Mouse (Mus musculus): ENCODE data around the gene Gtf3c2.

Gene Gtf3c2

GRCm38 (mm10) chr5:31198170-31198569 lies 18.2 kb upstream of the Gtf3c2 start:
- no peak for DNase-seq (ENCODE audit: low spot score in 2 of 2)

GRCm38 (mm10) chr5:31197072-31197471 lies 17.1 kb upstream of the Gtf3c2 start:
- DNase-seq (ENCODE audit: low spot score in 2 of 2) = no peak

- no peak for DNase-seq (ENCODE audit: low spot score in 2 of 2)
Observed at GRCm38 (mm10) chr5:31196207-31196606, 16.3 kb upstream of the Gtf3c2 start.

GRCm38 (mm10) chr5:31195671-31196070 lies 15.7 kb upstream of the Gtf3c2 start:
- DNase-seq (ENCODE audit: low spot score in 2 of 2) = no peak

- DNase-seq (ENCODE audit: low spot score in 2 of 2) = no peak
Observed at GRCm38 (mm10) chr5:31194486-31195485, 14.8 kb upstream of the Gtf3c2 start.

GRCm38 (mm10) chr5:31193631-31194281 lies 13.8 kb upstream of the Gtf3c2 start:
- DNase-seq (ENCODE audit: low spot score in 2 of 2) = no peak

GRCm38 (mm10) chr5:31192939-31193630 lies 13.1 kb upstream of the Gtf3c2 start, which contains the start of the genes Snx17 and Eif2b4:
TSS of gene Snx17 (plus strand) at chr5:31193227.
TSS of gene Eif2b4 (minus strand) at chr5:31193430.
- DNase-seq (ENCODE audit: low spot score in 2 of 2) = peak; percentile 98 to 99

GRCm38 (mm10) chr5:31192045-31192938 lies 12.3 kb upstream of the Gtf3c2 start:
- DNase-seq (ENCODE audit: low spot score in 2 of 2) = no peak

GRCm38 (mm10) chr5:31190201-31190600 lies 10.3 kb upstream of the Gtf3c2 start:
- no peak for DNase-seq (ENCODE audit: low spot score in 2 of 2)

- no peak for DNase-seq (ENCODE audit: low spot score in 2 of 2)
Observed at GRCm38 (mm10) chr5:31188223-31188840, 8.4 kb upstream of the Gtf3c2 start.

GRCm38 (mm10) chr5:31183678-31184077 lies 3.7 kb upstream of the Gtf3c2 start:
- no peak for DNase-seq (ENCODE audit: low spot score in 2 of 2)

GRCm38 (mm10) chr5:31181183-31181770 lies 1.3 kb upstream of the Gtf3c2 start:
- DNase-seq (ENCODE audit: low spot score in 2 of 2) = no peak

GRCm38 (mm10) chr5:31179301-31179765 lies 611 bp downstream of the Gtf3c2 start:
- no peak for DNase-seq (ENCODE audit: low spot score in 2 of 2)

- DNase-seq (ENCODE audit: low spot score in 2 of 2) = no peak
Observed at GRCm38 (mm10) chr5:31168630-31169029, 11.3 kb downstream of the Gtf3c2 start.

- no peak for DNase-seq (ENCODE audit: low spot score in 2 of 2)
Observed at GRCm38 (mm10) chr5:31164878-31165277, 15.1 kb downstream of the Gtf3c2 start.

GRCm38 (mm10) chr5:31162462-31162861 lies 17.5 kb downstream of the Gtf3c2 start:
- no peak for DNase-seq (ENCODE audit: low spot score in 2 of 2)

GRCm38 (mm10) chr5:31154152-31154553 lies 25.8 kb downstream of the Gtf3c2 start, which contains the start of gene Mpv17:
TSS of gene Mpv17 (minus strand) at chr5:31154251.
- DNase-seq (ENCODE audit: low spot score in 2 of 2) = peak; percentile 65 to 71

- no peak for DNase-seq (ENCODE audit: low spot score in 2 of 2)
Observed at GRCm38 (mm10) chr5:31153516-31154151, 26.3 kb downstream of the Gtf3c2 start.

- DNase-seq (ENCODE audit: low spot score in 2 of 2) = no peak
Observed at GRCm38 (mm10) chr5:31151746-31152145, 28.2 kb downstream of the Gtf3c2 start.

Measured in natural killer cell, adult 2 months (primary cell).